Mouse (Mus musculus) ES-E14 (cell line): ENCODE data around the gene Tmem29. TPM values are rescaled to one million over a fixed set of nuclear protein-coding genes. Genes with fewer than 3 reads are reported as not detected.

Experiments
- DNase-seq: peaks from one replicate; pipeline ENCODE4 v3.0.0-alpha.2; 2013; ENCODE audit warnings: low read depth, low spot score
- H3K27ac ChIP-seq: 2 replicates; pipeline ENCODE4 v1.5.1; 2012; ENCODE audit warnings: low read depth, mild to moderate bottlenecking, low read length, moderate library complexity, mixed read lengths; ENCODE audit not compliant: poor library complexity, insufficient read depth, severe bottlenecking
- H3K36me3 ChIP-seq: 2 replicates; pipeline ENCODE4 v1.6.1; 2012; ENCODE audit warnings: mild to moderate bottlenecking, low read length, moderate library complexity, mixed read lengths; ENCODE audit not compliant: control insufficient read depth, poor library complexity, insufficient read depth, severe bottlenecking
- H3K4me1 ChIP-seq, 2 experiments: fragments of 150-350 bp in 1 of 2; sonication (generic) in 1 of 2; 2 replicates each; pipeline ENCODE4 v1.6.1; 2012; ENCODE audit warnings: low read length in 2 of 2, mild to moderate bottlenecking in 1 of 2, mixed read lengths in 1 of 2; ENCODE audit not compliant: control insufficient read depth in 2 of 2, insufficient read depth in 2 of 2, poor library complexity in 1 of 2
- H3K4me3 ChIP-seq, 2 experiments: fragments of 150-350 bp in 1 of 2; sonication (generic) in 1 of 2; 2 replicates each; pipeline ENCODE4 v1.5.1; 2012; ENCODE audit warnings: low read length in 2 of 2, low read depth in 1 of 2, mild to moderate bottlenecking in 1 of 2, mixed read lengths in 1 of 2; ENCODE audit not compliant: insufficient read depth in 1 of 2, poor library complexity in 1 of 2, severe bottlenecking in 1 of 2
- H3K9ac ChIP-seq: 2 replicates; pipeline ENCODE4 v1.6.1; 2012; ENCODE audit warnings: low read depth, mild to moderate bottlenecking, low read length, mixed read lengths; ENCODE audit not compliant: poor library complexity, insufficient read depth, severe bottlenecking
- H3K9me3 ChIP-seq: fragments of 150-350 bp; sonication (generic); 2 replicates; pipeline ENCODE4 v1.6.1; 2012; ENCODE audit warnings: low read depth, mild to moderate bottlenecking, low read length; ENCODE audit not compliant: control insufficient read depth, insufficient read depth
- CHD2 ChIP-seq: IDR thresholded peaks from 2 replicates; pipeline ENCODE4 v1.6.1; 2014; ENCODE audit warnings: mild to moderate bottlenecking, low read depth, low read length, inconsistent platforms
- HCFC1 ChIP-seq: IDR thresholded peaks from 2 replicates; pipeline ENCODE4 v1.6.1; 2012; ENCODE audit warnings: low read length, inconsistent platforms, borderline replicate concordance; ENCODE audit not compliant: insufficient read depth
- MAFK ChIP-seq: IDR thresholded peaks from 2 replicates; pipeline ENCODE4 v1.6.1; 2014; ENCODE audit warnings: mild to moderate bottlenecking, low read depth, low read length, inconsistent platforms; ENCODE audit not compliant: insufficient read depth
- ZC3H11A ChIP-seq: IDR thresholded peaks from 2 replicates; pipeline ENCODE4 v1.6.1; 2012; ENCODE audit warnings: low read depth, mild to moderate bottlenecking, inconsistent platforms, low read length, borderline replicate concordance
- ZNF384 ChIP-seq: IDR thresholded peaks from 2 replicates; pipeline ENCODE4 v1.6.1; 2012; ENCODE audit warnings: low read depth, low read length, inconsistent platforms
- in situ Hi-C, 2 experiments: fragments of 600-800 bp; cut with MboI; formaldehyde crosslinking; loops; one replicate each; pipeline ENCODE4 v1.15.1; 2025; ENCODE audit warnings: low sequenced_read_pairs in 2 of 2, inconsistent platforms in 1 of 2; ENCODE audit not compliant: unreplicated experiment in 2 of 2
- total RNA-seq: library from RNA; depleted of rRNA; stranded (reverse); fragments of 300-350 nt; gene quantifications from 2 replicates; pipeline ENCODE4 v1.2.3, GENCODE M21; 2012; rRNA removed

Tmem29 gene
- total RNA-seq, 1 experiment: 19.4 TPM

DNA sequence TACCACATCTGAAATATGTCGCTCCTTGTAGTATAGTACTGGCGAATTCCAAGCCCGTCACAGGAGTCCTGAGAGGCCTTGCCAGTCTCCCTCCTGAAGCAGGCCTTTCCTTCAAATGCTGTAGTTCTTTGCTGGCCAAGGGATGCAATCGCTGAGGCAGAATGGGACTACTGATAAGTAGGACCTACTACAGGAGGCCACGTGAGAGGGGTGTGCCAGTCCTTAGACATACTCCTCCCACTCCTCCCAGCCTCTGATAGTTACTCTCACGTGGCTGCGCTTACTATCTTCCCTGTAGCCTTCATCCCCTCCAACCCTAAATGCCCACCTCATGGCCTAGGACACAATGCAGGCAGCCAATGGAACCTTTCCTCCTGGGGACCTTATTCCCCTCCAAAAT lies 23.6 kb downstream of the Tmem29 start:
- in situ Hi-C loops: no loop called here
- TF ChIP-seq MAFK (no peak), ZNF384 (no peak), ZC3H11A (no peak), HCFC1 (no peak)
- DNase-seq: no peak

DNA sequence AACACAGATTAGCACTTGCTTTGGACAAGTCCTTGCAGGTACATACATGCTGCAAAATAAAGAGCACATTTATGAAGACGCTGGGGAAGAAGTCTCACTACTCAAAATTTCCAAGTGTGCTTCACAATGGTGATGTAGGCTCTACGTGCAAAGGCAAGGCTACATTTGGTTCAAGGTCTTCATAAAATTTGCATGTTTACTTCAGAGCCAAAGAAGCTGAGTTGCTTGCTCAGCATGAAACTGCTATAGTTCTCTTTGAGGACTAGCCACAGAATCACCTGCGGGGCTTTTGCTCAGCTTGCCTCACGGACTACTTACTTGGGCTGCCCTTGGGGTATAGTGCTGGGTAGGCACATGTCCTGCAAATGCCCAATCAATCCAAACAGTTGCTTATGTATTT lies 45.4 kb downstream of the Tmem29 start:
- no peak for DNase-seq
- Histone ChIP-seq H3K4me1 (no peaks in the 10 kb centered on the region), H3K36me3 (no peaks in the 10 kb centered on the region), H3K9ac (no peak overlapping the region), H3K27ac (no peak overlapping the region), H3K4me3 (no peak overlapping the region), H3K9me3 (no peaks in the 10 kb centered on the region)
- TF ChIP-seq HCFC1 (no peak), ZNF384 (no peak), CHD2 (no peak), ZC3H11A (no peak), MAFK (no peak)
- in situ Hi-C loops: no loop called here

More for the DNA sequence above, 23.6 kb downstream of the Tmem29 start:
- Histone ChIP-seq H3K9me3 (no peaks in the 10 kb centered on the region), H3K27ac (no peak overlapping the region), H3K4me1 (no peaks in the 10 kb centered on the region), H3K36me3 (no peaks in the 10 kb centered on the region), H3K4me3 (no peak overlapping the region), H3K9ac (no peak overlapping the region)

Other genes with a start within 250 kb of the Tmem29 start
- gene Alas2, start 88.2 kb upstream of the Tmem29 start, total RNA-seq: 2.1 and 3.2 TPM in 2 replicates
- gene Pfkfb1, start 129.1 kb upstream of the Tmem29 start, total RNA-seq: 8.2 and 8.7 TPM in 2 replicates
- 19.1 and 19.2 TPM in 2 replicates for gene Apex2, start 130.7 kb upstream of the Tmem29 start, total RNA-seq
- 32.7 and 41.4 TPM in 2 replicates for gene Tro, start 198.4 kb upstream of the Tmem29 start, total RNA-seq